Mouse (Mus musculus): Measurements from ENCODE around the gene Ndufa10.
"Not testable (repeated sequence)": the region's sequence is repeated elsewhere in the genome, so short reads cannot be mapped to it uniquely, and the experiment has no call there.

Ndufa10 gene

GRCm38 (mm10) chr1:92473165-92474041 is at the start of gene Ndufa10:
TSS of gene Ndufa10 (minus strand) at chr1:92473860.
- DNase-seq (ENCODE audit: low spot score) = peak; percentile 96

- DNase-seq (ENCODE audit: low spot score) = no peak
Observed at GRCm38 (mm10) chr1:92521376-92521775, 47.7 kb upstream of the Ndufa10 start.

GRCm38 (mm10) chr1:92519046-92519445 is 45.4 kb upstream of the Ndufa10 start:
- DNase-seq (ENCODE audit: low spot score) = no peak

GRCm38 (mm10) chr1:92518561-92518960 is 44.9 kb upstream of the Ndufa10 start, which contains the start of gene Olfr1414:
TSS of gene Olfr1414 (minus strand) at chr1:92518661.
- no peak for DNase-seq (ENCODE audit: low spot score)

- no peak for DNase-seq (ENCODE audit: low spot score)
Observed at GRCm38 (mm10) chr1:92515390-92515789, 41.7 kb upstream of the Ndufa10 start.

- not testable (repeated sequence) for DNase-seq (ENCODE audit: low spot score)
Observed at GRCm38 (mm10) chr1:92511646-92512045, 38.0 kb upstream of the Ndufa10 start.

GRCm38 (mm10) chr1:92496001-92496400 is 22.3 kb upstream of the Ndufa10 start, which contains the start of gene Olfr1415:
TSS of gene Olfr1415 (minus strand) at chr1:92496101.
- no peak for DNase-seq (ENCODE audit: low spot score)

GRCm38 (mm10) chr1:92485013-92485412 is 11.4 kb upstream of the Ndufa10 start, which contains the start of gene Olfr1416:
TSS of gene Olfr1416 (minus strand) at chr1:92485113.
- no peak for DNase-seq (ENCODE audit: low spot score)

- no peak for DNase-seq (ENCODE audit: low spot score)
Observed at GRCm38 (mm10) chr1:92474066-92474578, 462 bp upstream of the Ndufa10 start.

GRCm38 (mm10) chr1:92468891-92469290 is 4.8 kb downstream of the Ndufa10 start:
- no peak for DNase-seq (ENCODE audit: low spot score)

GRCm38 (mm10) chr1:92458416-92458815 is 15.2 kb downstream of the Ndufa10 start:
- DNase-seq (ENCODE audit: low spot score) = no peak

- DNase-seq (ENCODE audit: low spot score) = no peak
Observed at GRCm38 (mm10) chr1:92457758-92458157, 15.9 kb downstream of the Ndufa10 start.

GRCm38 (mm10) chr1:92453751-92454445 is 19.8 kb downstream of the Ndufa10 start:
- DNase-seq (ENCODE audit: low spot score) = no peak

- no peak for DNase-seq (ENCODE audit: low spot score)
Observed at GRCm38 (mm10) chr1:92448293-92448692, 25.4 kb downstream of the Ndufa10 start.

GRCm38 (mm10) chr1:92441453-92442063 is 32.1 kb downstream of the Ndufa10 start:
- no peak for DNase-seq (ENCODE audit: low spot score)

GRCm38 (mm10) chr1:92440066-92440750 is 33.5 kb downstream of the Ndufa10 start:
- no peak for DNase-seq (ENCODE audit: low spot score)

- DNase-seq (ENCODE audit: low spot score) = no peak
Observed at GRCm38 (mm10) chr1:92437678-92438271, 35.9 kb downstream of the Ndufa10 start.

GRCm38 (mm10) chr1:92436831-92437321 is 36.8 kb downstream of the Ndufa10 start:
- DNase-seq (ENCODE audit: low spot score) = no peak

GRCm38 (mm10) chr1:92434986-92435385 is 38.7 kb downstream of the Ndufa10 start:
- no peak for DNase-seq (ENCODE audit: low spot score)

GRCm38 (mm10) chr1:92432791-92433190 is 40.9 kb downstream of the Ndufa10 start:
- no peak for DNase-seq (ENCODE audit: low spot score)

- no peak for DNase-seq (ENCODE audit: low spot score)
Observed at GRCm38 (mm10) chr1:92432098-92432497, 41.6 kb downstream of the Ndufa10 start.
